Mouse (Mus musculus) cerebellum, adult 18-20 months (tissue): ENCODE data around the gene Olfr1402.

ENCODE experiments used
- DNase-seq, 2 experiments: peaks; one replicate each; pipeline ENCODE4 v3.0.0; 2021

The Olfr1402 gene

DNA sequence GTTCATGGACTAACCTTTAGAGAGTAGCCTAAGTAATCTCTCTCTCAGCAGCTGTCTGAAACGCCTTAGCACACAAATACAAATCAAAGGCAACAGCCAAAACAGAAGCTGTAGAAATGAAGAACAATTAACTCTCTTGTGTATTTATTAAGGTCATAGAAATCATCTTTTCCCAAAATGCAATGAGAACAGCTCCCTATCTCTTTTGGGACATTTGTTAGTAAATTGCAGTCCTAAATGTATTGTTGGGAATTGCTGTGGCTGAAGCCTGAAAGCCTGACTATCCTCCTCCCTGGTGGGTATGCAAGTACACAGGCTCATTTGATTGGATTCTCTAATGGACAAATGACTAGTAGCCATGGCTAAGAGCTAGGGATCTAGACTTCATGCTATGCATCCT, at the start of gene Olfr1402:
Olfr1402 (minus strand) TSS at position 101 of the 400 bp plus-strand sequence.
- DNase-seq = no peak

DNA sequence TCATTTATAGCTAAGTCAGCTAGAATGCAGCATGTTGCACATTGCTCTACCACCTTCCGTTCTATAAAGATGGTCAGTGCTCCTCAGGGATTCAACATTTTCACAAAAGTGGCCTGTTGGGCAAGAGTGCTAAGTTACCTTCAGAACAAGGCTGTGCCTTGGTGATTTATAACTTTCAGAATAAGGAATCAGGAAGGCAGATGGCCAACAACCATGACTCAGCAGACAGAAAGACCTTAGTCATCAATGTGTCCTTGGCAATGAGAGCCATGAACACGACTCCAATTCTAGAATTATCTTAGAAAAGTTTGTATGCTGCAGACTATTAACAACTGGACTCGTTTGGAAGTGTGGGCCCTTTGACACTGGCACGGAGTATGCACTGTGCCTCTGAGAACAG, 33.5 kb upstream of the Olfr1402 start:
- no peak for DNase-seq

DNA sequence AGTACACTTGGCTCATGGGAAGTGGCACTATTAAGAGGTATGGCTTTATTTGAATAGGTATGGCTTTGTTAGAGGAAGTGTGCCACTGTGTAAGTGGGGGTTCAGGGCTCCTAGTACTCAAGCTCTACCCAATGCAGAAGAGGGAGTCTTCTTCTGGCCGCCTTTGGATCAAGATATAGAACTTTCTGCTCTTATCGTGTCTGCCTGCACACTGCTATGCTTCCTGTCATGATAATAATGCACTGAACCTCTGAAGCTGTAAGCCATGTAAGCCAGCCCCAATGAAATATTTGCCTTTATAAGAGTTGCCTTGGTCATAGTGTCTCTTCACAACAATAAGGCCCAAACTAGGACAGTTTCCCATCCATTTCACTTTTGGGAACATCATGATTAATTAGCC, 16.8 kb upstream of the Olfr1402 start:
- DNase-seq = no peak

DNA sequence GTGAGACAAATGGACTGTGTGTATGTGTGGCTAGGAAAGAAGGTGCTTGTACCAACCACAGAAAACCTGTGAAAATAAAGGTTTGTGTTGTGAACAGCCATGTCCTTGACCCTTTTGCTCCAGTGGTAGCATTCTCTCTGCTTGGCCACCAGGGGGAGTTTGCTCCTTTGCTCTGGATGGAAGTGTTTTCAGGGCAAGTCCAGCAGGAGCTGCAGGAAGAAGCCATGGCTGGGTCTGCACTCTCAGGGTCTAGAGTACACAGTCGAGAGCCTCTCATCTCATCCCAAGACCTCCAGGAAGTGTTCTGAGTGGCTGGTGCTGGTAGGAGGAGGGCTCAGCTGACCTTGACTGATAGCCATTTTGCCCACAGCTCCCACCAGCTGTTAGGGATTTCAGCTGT, 27.5 kb downstream of the Olfr1402 start:
- peak; percentile 5 to 11 for DNase-seq

DNA sequence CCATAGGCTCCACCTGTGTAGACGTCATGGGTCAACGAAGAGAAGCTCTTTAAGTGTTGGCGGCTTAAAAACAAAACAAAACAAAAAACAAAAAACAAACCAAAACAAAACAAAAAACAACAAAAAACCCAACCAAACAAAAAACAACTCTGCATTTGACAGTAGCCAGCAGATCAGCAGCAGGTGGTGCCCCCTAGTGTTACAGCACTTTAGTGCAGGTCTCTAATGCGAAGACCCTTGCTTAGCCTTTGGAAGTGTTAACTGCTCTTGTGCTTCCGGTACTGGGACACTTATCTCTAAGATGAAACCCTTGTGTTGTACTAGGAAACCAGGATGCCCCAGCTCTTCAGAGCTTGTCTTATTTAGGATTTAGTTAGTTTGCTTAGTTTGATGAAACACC, 28.7 kb downstream of the Olfr1402 start:
- peak in 1 of 2 experiments; percentile 2 for DNase-seq

DNA sequence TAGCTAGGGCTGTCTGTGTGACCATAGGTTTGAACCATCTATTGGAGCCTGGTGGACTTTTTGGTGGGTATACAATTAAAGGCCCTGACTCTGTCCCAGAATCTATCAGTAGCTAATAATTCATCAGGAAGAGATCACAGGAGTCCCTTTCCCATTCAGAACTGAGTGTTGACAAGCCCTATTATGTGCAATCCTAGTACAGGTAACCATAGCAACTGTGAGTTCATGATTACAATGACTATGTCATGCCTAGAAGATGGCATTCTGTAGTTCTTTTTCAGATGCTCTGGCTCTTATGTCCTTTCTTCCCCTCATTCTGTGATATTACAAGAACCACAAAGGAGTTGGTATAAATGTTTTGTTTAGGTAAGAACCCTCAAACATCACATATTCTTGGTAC, 51.4 kb downstream of the Olfr1402 start:
- no peak for DNase-seq

DNA sequence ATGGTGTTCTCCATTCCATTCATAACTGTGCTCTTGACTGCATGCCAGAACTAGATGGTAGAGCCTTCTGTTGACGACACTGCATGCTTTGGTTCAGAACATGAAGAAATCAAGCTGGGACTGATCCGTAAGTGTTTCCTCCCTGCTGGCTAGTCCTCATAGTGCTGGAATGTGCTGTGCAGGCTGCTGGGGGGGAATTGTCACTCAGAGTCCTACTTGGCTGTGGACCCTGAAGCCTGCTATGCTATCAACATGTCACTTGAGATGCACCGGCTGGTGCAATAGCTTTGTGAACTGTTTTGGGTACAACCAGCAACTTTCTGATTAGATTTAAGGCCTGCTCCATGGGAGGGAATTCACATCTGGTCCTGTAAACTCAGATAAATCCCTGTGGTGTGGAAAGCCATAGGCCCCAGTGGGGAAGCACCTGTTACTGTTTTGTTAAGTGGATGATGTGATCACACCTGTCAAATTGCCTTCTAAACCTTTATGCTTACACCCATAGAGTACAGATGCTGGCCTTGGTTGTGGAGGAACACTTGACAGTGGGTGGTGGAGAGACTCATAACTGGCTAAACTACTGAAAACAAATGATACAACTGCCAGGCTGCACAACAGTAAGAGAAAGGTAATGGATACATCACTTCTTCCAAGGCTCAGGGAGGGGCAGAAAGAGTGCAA, 58.3 kb downstream of the Olfr1402 start:
- DNase-seq = peak; percentile 19 to 29

DNA sequence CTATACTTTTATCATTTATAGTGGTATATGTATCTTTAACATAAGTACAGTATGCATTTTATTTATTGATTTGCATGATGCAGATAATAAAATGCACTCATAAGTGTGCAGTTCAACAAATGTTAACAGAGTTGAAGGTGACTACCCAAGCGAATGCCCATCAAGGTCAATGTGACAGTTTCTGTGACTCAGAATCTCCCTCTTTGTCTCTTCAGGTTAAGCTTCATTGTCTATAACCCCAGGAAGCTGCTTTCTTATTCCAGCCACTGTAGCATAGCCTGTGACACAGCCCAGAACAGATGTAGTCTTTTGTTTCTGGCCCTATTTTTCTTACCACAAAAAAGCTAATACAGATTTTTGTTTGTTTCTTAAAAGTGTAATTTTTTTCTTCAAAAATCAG, 63.4 kb downstream of the Olfr1402 start:
- DNase-seq = no peak
